Mouse (Mus musculus): ENCODE results near the gene Hadhb. TPM values are rescaled to one million over a fixed set of nuclear protein-coding genes. Genes with fewer than 3 reads are reported as not detected.

Hadhb gene
- polyA plus RNA-seq, 1 experiment from 2014 or later, result 139 TPM

- no peaks in the 10 kb centered on the region for H3K4me1 ChIP-seq (ENCODE audit: control insufficient read depth, insufficient read depth, low read length)
- no peak for DNase-seq (ENCODE audit: low spot score)
Observed at GRCm38 (mm10) chr5:30195340-30195739, 40.3 kb downstream of the Hadhb start.

GRCm38 (mm10) chr5:30198257-30198656 lies 43.2 kb downstream of the Hadhb start:
- no peak for ATAC-seq (replicated peaks; ENCODE audit: insufficient number of reproducible peaks, low FRiP score, low TSS enrichment, low read depth)
- WGBS, result 79% methylated on average over 7 of the region's 7 CpGs
- H3K4me1 ChIP-seq (ENCODE audit: control insufficient read depth, insufficient read depth, low read length), result no peaks in the 10 kb centered on the region

More at GRCm38 (mm10) chr5:30195340-30195739, 40.3 kb downstream of the Hadhb start:
- Histone ChIP-seq H3K9ac (replicated peaks; ENCODE audit: low read length) (no peak overlapping the region), H3K36me3 (replicated peaks; ENCODE audit: control insufficient read depth, insufficient read depth, low read depth, low read length) (no peaks in the 10 kb centered on the region), H3K4me2 (ENCODE audit: low read depth, low read length) (no peak overlapping the region), H3K27ac (replicated peaks; ENCODE audit: low read depth, low read length) (no peak overlapping the region), H3K4me3 (ENCODE audit: low read depth, low read length) (no peak overlapping the region), H3K27me3 (ENCODE audit: control insufficient read depth, insufficient read depth, low read length) (no peaks in the 10 kb centered on the region; the same call in 1 of the 2 replicates), H3K9me3 (replicated peaks; ENCODE audit: control insufficient read depth, low read length) (no peaks in the 10 kb centered on the region)
- 86% methylated on average over 5 of the region's 5 CpGs for WGBS
- ATAC-seq (replicated peaks; ENCODE audit: insufficient number of reproducible peaks, low FRiP score, low TSS enrichment, low read depth), result no peak

GRCm38 (mm10) chr5:30201521-30201920 lies 46.5 kb downstream of the Hadhb start:
- WGBS, result 51% methylated on average over 5 of the region's 5 CpGs

More at GRCm38 (mm10) chr5:30198257-30198656, 43.2 kb downstream of the Hadhb start:
- Histone ChIP-seq H3K36me3 (replicated peaks; ENCODE audit: control insufficient read depth, insufficient read depth, low read depth, low read length) (no peaks in the 10 kb centered on the region), H3K9me3 (replicated peaks; ENCODE audit: control insufficient read depth, low read length) (no peaks in the 10 kb centered on the region), H3K4me3 (ENCODE audit: low read depth, low read length) (no peak overlapping the region), H3K9ac (replicated peaks; ENCODE audit: low read length) (no peak overlapping the region), H3K4me2 (ENCODE audit: low read depth, low read length) (no peak overlapping the region), H3K27me3 (ENCODE audit: control insufficient read depth, insufficient read depth, low read length) (no peaks in the 10 kb centered on the region; the same call in 1 of the 2 replicates), H3K27ac (replicated peaks; ENCODE audit: low read depth, low read length) (no peak overlapping the region)
- no peak for DNase-seq (ENCODE audit: low spot score)

GRCm38 (mm10) chr5:30202221-30202620 lies 47.2 kb downstream of the Hadhb start:
- Histone ChIP-seq H3K36me3 (replicated peaks; ENCODE audit: control insufficient read depth, insufficient read depth, low read depth, low read length) (no peaks in the 10 kb centered on the region), H3K4me3 (ENCODE audit: low read depth, low read length) (no peak overlapping the region), H3K27me3 (ENCODE audit: control insufficient read depth, insufficient read depth, low read length) (no peaks in the 10 kb centered on the region), H3K27ac (replicated peaks; ENCODE audit: low read depth, low read length) (no peak overlapping the region), H3K4me2 (ENCODE audit: low read depth, low read length) (no peak overlapping the region), H3K9ac (replicated peaks; ENCODE audit: low read length) (no peak overlapping the region), H3K9me3 (replicated peaks; ENCODE audit: control insufficient read depth, low read length) (no peaks in the 10 kb centered on the region), H3K4me1 (ENCODE audit: control insufficient read depth, insufficient read depth, low read length) (no peaks in the 10 kb centered on the region)
- WGBS, result 88% methylated on average over 7 of the region's 7 CpGs
- DNase-seq (ENCODE audit: low spot score) (no peak), ATAC-seq (replicated peaks; ENCODE audit: insufficient number of reproducible peaks, low FRiP score, low TSS enrichment, low read depth) (no peak)

More at GRCm38 (mm10) chr5:30201521-30201920, 46.5 kb downstream of the Hadhb start:
- no peak overlapping the region for H3K4me2 ChIP-seq (ENCODE audit: low read depth, low read length)
- no peaks in the 10 kb centered on the region for H3K36me3 ChIP-seq (replicated peaks; ENCODE audit: control insufficient read depth, insufficient read depth, low read depth, low read length)
- no peaks in the 10 kb centered on the region for H3K4me1 ChIP-seq (ENCODE audit: control insufficient read depth, insufficient read depth, low read length)
- H3K4me3 ChIP-seq (ENCODE audit: low read depth, low read length), result no peak overlapping the region
- DNase-seq (ENCODE audit: low spot score) (peak; percentile 59), ATAC-seq (replicated peaks; ENCODE audit: insufficient number of reproducible peaks, low FRiP score, low TSS enrichment, low read depth) (no peak)
- H3K9me3 ChIP-seq (replicated peaks; ENCODE audit: control insufficient read depth, low read length), result no peaks in the 10 kb centered on the region
- no peaks in the 10 kb centered on the region for H3K27me3 ChIP-seq (ENCODE audit: control insufficient read depth, insufficient read depth, low read length)
- H3K9ac ChIP-seq (replicated peaks; ENCODE audit: low read length), result no peak overlapping the region
- no peak overlapping the region for H3K27ac ChIP-seq (replicated peaks; ENCODE audit: low read depth, low read length)

- 77% methylated on average over 10 of the region's 10 CpGs for WGBS
- Histone ChIP-seq H3K9me3 (replicated peaks; ENCODE audit: control insufficient read depth, low read length) (no peaks in the 10 kb centered on the region), H3K4me1 (ENCODE audit: control insufficient read depth, insufficient read depth, low read length) (no peaks in the 10 kb centered on the region), H3K36me3 (replicated peaks; ENCODE audit: control insufficient read depth, insufficient read depth, low read depth, low read length) (no peaks in the 10 kb centered on the region), H3K9ac (replicated peaks; ENCODE audit: low read length) (no peak overlapping the region), H3K4me3 (ENCODE audit: low read depth, low read length) (no peak overlapping the region), H3K27ac (replicated peaks; ENCODE audit: low read depth, low read length) (no peak overlapping the region), H3K4me2 (ENCODE audit: low read depth, low read length) (no peak overlapping the region), H3K27me3 (ENCODE audit: control insufficient read depth, insufficient read depth, low read length) (no peaks in the 10 kb centered on the region)
- DNase-seq (ENCODE audit: low spot score), result no peak
- ATAC-seq (replicated peaks; ENCODE audit: insufficient number of reproducible peaks, low FRiP score, low TSS enrichment, low read depth), result no peak
Observed at GRCm38 (mm10) chr5:30203216-30203885, 48.3 kb downstream of the Hadhb start.

GRCm38 (mm10) chr5:30204441-30204840 lies 49.4 kb downstream of the Hadhb start:
- no peak overlapping the region for H3K4me2 ChIP-seq (ENCODE audit: low read depth, low read length)
- no peaks in the 10 kb centered on the region for H3K9me3 ChIP-seq (replicated peaks; ENCODE audit: control insufficient read depth, low read length)
- no peak for DNase-seq (ENCODE audit: low spot score)
- no peaks in the 10 kb centered on the region for H3K27me3 ChIP-seq (ENCODE audit: control insufficient read depth, insufficient read depth, low read length)
- 27% methylated on average over 1 of the region's 1 CpGs for WGBS
- no peaks in the 10 kb centered on the region for H3K4me1 ChIP-seq (ENCODE audit: control insufficient read depth, insufficient read depth, low read length)
- no peak for ATAC-seq (replicated peaks; ENCODE audit: insufficient number of reproducible peaks, low FRiP score, low TSS enrichment, low read depth)
- no peaks in the 10 kb centered on the region for H3K36me3 ChIP-seq (replicated peaks; ENCODE audit: control insufficient read depth, insufficient read depth, low read depth, low read length)
- H3K4me3 ChIP-seq (ENCODE audit: low read depth, low read length), result no peak overlapping the region
- H3K27ac ChIP-seq (replicated peaks; ENCODE audit: low read depth, low read length), result no peak overlapping the region
- no peak overlapping the region for H3K9ac ChIP-seq (replicated peaks; ENCODE audit: low read length)

- DNase-seq (ENCODE audit: low spot score) (no peak), ATAC-seq (replicated peaks; ENCODE audit: insufficient number of reproducible peaks, low FRiP score, low TSS enrichment, low read depth) (no peak)
- Histone ChIP-seq H3K9me3 (replicated peaks; ENCODE audit: control insufficient read depth, low read length) (no peaks in the 10 kb centered on the region), H3K4me3 (ENCODE audit: low read depth, low read length) (no peak overlapping the region), H3K4me2 (ENCODE audit: low read depth, low read length) (no peak overlapping the region), H3K4me1 (ENCODE audit: control insufficient read depth, insufficient read depth, low read length) (no peaks in the 10 kb centered on the region), H3K36me3 (replicated peaks; ENCODE audit: control insufficient read depth, insufficient read depth, low read depth, low read length) (no peaks in the 10 kb centered on the region), H3K9ac (replicated peaks; ENCODE audit: low read length) (no peak overlapping the region), H3K27ac (replicated peaks; ENCODE audit: low read depth, low read length) (no peak overlapping the region), H3K27me3 (ENCODE audit: control insufficient read depth, insufficient read depth, low read length) (no peaks in the 10 kb centered on the region)
- WGBS, result 67% methylated on average over 3 of the region's 3 CpGs
Observed at GRCm38 (mm10) chr5:30205034-30205433, 50.0 kb downstream of the Hadhb start.

GRCm38 (mm10) chr5:30205493-30205892 lies 50.4 kb downstream of the Hadhb start, which contains the start of gene Adgrf3:
Gene Adgrf3 (minus strand): TSS chr5:30205722.
- no peak for ATAC-seq (replicated peaks; ENCODE audit: insufficient number of reproducible peaks, low FRiP score, low TSS enrichment, low read depth)
- WGBS, result 39% methylated on average over 5 of the region's 5 CpGs
- no peak within 1 kb of the TSS for H3K4me2 ChIP-seq (ENCODE audit: low read depth, low read length)

More at GRCm38 (mm10) chr5:30205493-30205892, 50.4 kb downstream of the Hadhb start, which contains the start of gene Adgrf3:
- H3K36me3 ChIP-seq (replicated peaks; ENCODE audit: control insufficient read depth, insufficient read depth, low read depth, low read length), result no peaks in the 10 kb centered on the region
- no peak for DNase-seq (ENCODE audit: low spot score)
- H3K9me3 ChIP-seq (replicated peaks; ENCODE audit: control insufficient read depth, low read length), result no peaks in the 10 kb centered on the region
- no peak within 1 kb of the TSS for H3K9ac ChIP-seq (replicated peaks; ENCODE audit: low read length)
- H3K4me3 ChIP-seq (ENCODE audit: low read depth, low read length), result no peak within 1 kb of the TSS
- H3K27ac ChIP-seq (replicated peaks; ENCODE audit: low read depth, low read length), result no peak within 1 kb of the TSS
- H3K4me1 ChIP-seq (ENCODE audit: control insufficient read depth, insufficient read depth, low read length), result no peaks in the 10 kb centered on the region
- H3K27me3 ChIP-seq (ENCODE audit: control insufficient read depth, insufficient read depth, low read length), result no peaks in the 10 kb centered on the region
